Mouse (Mus musculus): Measurements from ENCODE around the gene Ccdc57.
"Not testable (repeated sequence)": the region's sequence is repeated elsewhere in the genome, so short reads cannot be mapped to it uniquely, and the experiment has no call there.

The Ccdc57 gene

DNA sequence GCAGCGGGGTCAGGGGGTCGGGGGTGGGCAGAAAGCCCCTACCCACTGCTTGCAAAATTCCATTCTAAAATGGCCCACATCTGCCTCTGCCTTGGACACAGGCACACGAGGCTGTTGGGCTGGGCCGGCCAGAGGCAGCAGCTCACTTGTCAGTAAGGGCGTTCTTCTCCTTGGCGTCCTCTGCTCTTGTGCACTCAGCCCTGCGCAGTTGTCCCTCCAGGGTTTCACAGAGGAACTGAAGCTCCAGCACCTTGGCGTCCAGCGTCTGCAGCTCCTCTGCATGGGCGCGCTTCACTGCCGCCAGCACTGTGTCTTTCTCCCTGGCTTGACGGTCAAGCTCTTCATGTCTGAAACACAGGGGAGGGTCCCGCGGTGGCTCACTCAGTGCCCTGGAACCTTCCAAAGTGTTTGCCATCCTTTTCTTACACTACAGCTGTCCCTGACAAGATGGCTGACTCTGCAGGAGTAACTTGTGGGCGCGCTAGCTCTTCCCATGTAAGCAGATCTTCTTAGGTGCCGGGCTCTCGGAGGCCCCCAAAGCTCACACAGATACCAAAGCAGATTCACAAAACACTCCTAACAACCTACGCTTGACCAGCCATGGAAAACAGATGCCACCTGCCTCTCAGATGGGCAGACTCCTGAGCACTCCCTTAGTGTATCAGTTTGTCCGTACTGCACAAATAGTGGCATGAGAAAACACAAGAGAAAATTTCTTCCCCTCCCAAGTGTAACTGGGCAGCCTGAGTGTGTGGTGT lies 30.8 kb downstream of the Ccdc57 start:
- peak; percentile 21 for DNase-seq

- DNase-seq = no peak
These were observed 32.1 kb downstream of the Ccdc57 start for GRCm38 (mm10) chr11:120900276-120901244.

GRCm38 (mm10) chr11:120898114-120898548 lies 34.5 kb downstream of the Ccdc57 start:
- no peak for DNase-seq

GRCm38 (mm10) chr11:120895441-120895840 lies 37.2 kb downstream of the Ccdc57 start:
- no peak for DNase-seq

DNA sequence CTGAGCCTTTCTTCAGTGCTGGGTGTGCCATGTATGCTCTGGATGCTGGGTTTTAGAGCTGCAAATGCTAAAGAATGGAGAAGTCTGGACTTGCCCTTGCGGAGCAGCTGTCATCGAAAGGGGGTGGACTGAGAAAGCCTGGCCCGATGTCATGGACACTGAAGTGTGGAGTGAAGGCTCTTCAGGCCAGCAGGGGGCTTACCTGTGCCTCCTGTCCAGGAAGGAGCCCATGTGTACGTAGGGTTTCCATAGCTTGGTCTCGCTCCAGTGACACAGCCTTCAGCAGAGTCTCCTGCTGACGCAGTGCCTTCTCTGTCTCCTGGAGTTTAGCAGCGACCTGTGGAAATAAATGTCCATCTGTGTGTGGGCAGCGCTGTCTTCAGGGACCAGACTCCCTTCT lies 38.3 kb downstream of the Ccdc57 start:
- DNase-seq = no peak

- no peak for DNase-seq
These were observed 43.5 kb downstream of the Ccdc57 start for GRCm38 (mm10) chr11:120889216-120889615.

DNA sequence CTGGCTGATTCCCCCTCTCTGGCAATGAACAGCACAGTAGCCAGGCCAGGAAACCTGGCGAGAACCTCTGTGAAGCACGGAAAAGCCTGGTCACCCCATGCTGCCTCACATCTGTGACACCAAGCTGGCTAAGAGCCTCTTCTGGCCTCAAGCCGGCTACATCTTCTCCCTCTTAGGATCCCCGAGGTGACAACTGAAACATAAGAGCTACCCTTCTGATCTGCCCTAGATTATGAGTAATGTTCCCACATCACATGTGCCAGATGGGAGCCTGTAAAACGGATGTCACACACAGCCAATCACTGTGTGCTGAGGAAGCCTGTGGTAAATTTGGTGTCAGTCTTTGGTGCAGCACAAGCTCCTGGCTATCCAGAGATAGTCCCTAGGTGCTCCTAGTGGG lies 44.0 kb downstream of the Ccdc57 start:
- no peak for DNase-seq

- DNase-seq = no peak
These were observed 45.2 kb downstream of the Ccdc57 start for GRCm38 (mm10) chr11:120887502-120887901.

DNA sequence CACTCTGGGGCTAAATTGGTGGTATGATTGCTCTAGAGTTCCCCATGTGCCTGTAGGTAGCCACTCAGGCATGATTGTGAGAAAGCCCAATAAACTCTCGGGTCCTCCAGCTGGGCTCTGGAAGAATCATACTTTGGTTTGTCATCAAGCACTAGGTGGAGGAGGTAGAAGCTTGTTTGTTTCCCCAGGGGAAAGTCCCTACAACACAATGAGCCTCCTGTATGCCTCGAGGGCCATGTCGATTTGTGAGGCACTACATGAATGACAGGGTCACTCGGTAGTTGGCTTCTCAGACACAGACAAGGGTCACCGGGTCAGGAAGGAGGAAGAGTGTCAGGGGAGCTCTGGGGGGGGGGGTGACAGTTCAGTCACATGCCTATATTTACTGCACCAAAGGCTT lies 46.2 kb downstream of the Ccdc57 start:
- no peak for DNase-seq

DNA sequence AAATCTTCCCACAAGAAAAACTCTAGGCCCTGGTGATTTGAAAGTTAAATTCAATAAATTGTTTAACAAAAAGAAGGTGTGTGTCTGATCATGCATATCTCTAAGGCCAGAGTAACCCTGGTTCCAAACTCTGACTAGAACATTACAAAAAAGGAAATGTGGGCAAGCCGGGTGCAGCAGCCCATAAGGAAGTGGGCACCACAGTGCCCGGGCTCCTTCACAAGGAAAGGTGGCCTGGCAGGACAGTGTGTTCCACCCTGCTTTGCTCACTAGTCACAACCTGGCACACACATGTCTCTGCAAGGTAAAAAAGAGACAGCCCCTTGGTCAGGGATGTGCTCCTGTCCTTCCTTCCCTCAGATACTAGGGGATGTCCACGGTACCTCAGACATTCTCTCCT lies 49.1 kb downstream of the Ccdc57 start:
- DNase-seq = no peak

DNA sequence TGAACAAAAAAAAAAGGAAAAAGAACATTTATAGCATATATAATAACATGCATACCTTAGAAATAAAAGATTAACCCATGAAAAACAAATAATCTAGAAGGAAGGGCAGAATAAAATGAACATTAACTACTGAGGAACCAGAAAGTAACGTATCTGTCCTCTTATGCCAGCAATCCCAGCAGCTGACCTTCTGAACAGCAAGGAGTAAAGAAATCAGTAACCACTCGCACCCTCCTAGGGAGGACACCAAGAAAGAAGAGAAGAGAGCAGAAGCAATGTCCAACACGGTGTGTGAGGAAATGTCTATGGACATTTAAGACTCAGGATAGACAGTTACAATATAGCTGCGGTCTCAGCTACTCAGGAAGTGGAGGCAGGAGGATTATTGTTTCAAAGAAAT lies 49.7 kb downstream of the Ccdc57 start:
- no peak for DNase-seq

GRCm38 (mm10) chr11:120873206-120873605 lies 59.5 kb downstream of the Ccdc57 start:
- DNase-seq = peak; percentile 73

DNA sequence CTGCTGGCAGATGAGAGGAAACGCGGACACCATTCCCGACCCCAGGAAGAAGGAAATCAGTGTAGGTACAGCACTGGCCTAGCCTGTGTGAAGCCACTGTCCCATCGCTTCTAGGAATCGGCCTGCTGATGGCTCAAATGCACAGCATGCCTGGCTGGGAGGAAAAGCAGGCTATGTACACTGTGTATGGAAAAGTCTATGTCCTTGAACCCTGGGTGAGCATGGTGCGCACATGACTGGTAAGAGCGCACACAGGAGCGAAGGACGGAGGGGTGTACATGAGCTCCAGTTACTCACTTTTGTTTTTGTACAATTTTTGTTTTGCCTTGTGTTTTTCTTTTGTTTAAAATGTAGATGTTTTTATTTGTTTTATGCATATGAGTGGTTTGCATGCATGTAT lies 61.2 kb downstream of the Ccdc57 start:
- DNase-seq = no peak

DNA sequence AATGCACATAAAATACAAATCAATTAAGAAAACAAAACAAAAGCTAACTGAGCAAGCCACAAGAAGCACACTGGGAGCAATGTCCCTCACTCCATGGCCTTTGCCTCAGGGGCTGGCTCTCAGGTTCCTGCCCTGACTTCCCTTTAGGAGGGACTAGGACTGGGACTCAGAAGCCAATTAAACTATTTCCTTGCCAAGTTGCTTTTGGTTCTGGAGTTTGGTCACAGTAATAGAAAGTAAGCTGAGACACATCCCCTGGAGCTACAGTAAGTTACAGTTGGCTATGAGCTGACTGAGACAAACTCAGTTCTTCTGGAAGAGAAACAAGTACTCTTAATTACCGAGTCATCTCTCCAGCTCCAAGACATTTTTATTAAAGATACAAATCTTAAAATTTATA lies 66.9 kb downstream of the Ccdc57 start:
- no peak for DNase-seq

DNA sequence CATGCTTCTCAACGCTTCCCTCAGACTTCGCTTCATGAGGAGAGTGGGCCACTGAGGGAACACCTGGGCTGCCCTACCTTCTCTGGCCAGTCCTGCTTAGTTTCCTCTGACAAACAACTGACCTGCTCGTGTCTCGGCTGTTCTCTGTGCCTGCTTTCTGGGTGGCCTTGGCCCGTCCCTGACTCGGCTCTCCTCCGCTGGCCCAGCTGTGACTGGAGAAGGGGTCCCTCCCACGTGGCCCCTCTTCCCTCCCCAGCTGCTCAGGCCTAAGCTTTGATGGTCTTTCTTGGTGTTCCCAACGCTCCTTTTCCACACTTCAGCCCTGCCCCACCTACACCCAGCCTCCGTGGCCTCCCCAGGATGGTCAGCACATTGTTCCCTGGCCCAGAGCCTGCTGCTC lies 69.9 kb downstream of the Ccdc57 start:
- DNase-seq = no peak

DNA sequence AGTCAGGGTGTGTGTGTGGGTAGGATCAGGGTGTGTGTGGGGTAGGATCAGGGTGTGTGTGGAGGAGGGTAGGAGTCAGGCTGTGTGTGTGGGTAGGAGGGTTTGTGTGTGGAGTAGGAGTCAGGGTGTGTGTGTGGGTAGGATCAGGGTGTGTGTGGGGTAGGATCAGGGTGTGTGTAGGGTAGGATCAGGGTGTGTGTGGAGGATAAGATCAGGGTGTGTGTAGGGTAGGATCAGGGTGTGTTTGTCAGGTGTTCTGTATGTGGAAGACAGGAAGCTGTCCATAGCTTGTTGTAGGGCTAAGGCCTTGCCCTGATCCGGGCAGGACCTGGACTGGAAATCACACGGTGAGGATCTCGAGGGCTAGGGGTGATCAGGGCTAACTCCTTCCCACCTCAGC lies 76.7 kb downstream of the Ccdc57 start:
- not testable (repeated sequence) for DNase-seq

- no peak for DNase-seq
These were observed 78.9 kb downstream of the Ccdc57 start for GRCm38 (mm10) chr11:120853788-120854187.

- no peak for DNase-seq
These were observed 79.5 kb downstream of the Ccdc57 start for GRCm38 (mm10) chr11:120853158-120853557.

- peak; percentile 86 for DNase-seq
These were observed 80.4 kb downstream of the Ccdc57 start for GRCm38 (mm10) chr11:120852083-120852935.

DNA sequence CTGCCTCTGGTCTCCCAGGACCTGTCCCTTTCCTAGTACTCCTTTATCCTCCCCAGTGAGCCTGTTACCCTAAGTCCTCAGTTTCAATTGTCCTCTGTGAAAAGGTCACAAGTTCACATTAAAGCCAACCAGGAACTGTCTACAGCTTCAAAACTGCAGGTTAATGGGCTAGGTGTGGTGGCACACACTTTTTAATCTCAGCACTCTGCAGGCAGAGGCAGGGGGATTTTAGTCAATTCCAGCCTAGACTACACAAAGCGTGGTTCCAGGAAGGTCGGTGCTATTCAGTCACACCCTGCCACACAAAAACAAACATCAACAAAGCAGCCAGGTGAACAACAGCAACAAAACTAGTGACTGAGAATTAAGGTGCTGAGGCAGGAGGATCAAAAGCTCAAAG lies 81.1 kb downstream of the Ccdc57 start:
- no peak for DNase-seq

DNA sequence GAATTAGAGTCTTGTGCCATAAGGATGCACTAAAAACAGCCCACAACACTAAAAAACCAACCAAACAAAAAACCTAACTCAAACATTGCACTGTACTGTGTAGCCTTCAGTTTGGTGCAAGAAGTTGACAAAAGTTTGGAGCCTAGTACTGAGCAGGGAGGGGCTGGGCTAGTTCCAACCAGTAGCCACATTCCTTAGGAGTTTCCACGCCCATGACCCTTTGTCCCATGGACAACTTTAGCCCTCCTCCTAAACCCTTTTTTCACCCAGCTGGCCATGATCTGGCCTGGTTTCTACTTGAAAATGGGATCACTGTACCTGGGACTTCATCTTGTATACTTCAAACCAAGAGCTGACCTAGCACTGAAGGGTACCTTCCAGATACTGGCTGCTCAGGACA lies 81.5 kb downstream of the Ccdc57 start:
- DNase-seq = peak; percentile 44

DNA sequence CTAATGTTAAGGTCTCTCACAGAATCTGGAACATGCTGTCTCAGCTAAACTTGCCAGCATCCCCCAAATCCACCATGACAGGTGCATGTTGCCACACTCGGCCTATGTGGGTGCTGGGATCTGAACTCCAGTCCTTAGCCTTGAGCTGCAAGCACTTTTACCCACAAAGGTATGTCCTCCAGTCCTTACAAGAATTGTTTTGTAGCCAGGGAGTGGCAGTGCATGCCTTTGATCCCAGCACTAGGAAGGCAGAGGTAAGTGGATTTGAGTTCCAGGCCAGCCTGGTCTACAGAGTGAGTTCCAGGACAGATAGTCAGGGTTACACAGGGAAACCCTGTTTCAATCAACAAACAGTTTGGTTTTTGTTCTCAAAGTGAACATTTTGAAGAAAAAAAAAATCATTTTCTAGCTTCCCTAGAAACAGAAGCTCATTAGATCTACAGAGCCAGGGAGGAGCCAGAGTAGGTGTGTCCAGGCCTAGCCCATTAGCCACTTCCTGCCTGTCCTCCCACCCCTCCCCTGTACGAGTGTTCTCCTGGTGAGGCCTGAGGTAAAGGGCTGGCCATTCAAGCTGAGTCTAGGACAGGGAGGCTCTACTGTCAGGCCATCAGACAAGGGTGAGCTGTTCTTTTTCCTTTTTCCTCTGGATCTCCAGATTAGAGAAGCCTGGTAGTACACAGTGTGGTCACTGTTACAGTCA lies 82.2 kb downstream of the Ccdc57 start:
- DNase-seq = peak; percentile 31
